Mouse (Mus musculus): ENCODE data around the gene Ica1. TPM values are rescaled to one million over a fixed set of nuclear protein-coding genes. Genes with fewer than 3 reads are reported as not detected.

The Ica1 gene
- total RNA-seq, 2 experiments from 2014 or later: 17.5 to 25.5 TPM

GRCm38 (mm10) chr6:8742449-8742848, 35.8 kb downstream of the Ica1 start:
- no peak for DNase-seq

GRCm38 (mm10) chr6:8741659-8742058, 36.6 kb downstream of the Ica1 start:
- no peak for DNase-seq

GRCm38 (mm10) chr6:8740092-8740491, 38.2 kb downstream of the Ica1 start:
- DNase-seq: no peak

- DNase-seq: no peak
These were observed 39.9 kb downstream of the Ica1 start for GRCm38 (mm10) chr6:8738396-8738795.

GRCm38 (mm10) chr6:8736493-8736820, 41.8 kb downstream of the Ica1 start:
- no peak for DNase-seq

- peak; percentile 81 for DNase-seq
These were observed 42.4 kb downstream of the Ica1 start for GRCm38 (mm10) chr6:8735657-8736492.

GRCm38 (mm10) chr6:8735044-8735443, 43.2 kb downstream of the Ica1 start:
- no peak for DNase-seq

- DNase-seq: peak; percentile 28
These were observed 45.8 kb downstream of the Ica1 start for GRCm38 (mm10) chr6:8732492-8732891.

- DNase-seq: peak; percentile 60
These were observed 46.6 kb downstream of the Ica1 start for GRCm38 (mm10) chr6:8731656-8732191.

- no peak for DNase-seq
These were observed 47.9 kb downstream of the Ica1 start for GRCm38 (mm10) chr6:8730433-8730832.

- no peak for DNase-seq
These were observed 50.5 kb downstream of the Ica1 start for GRCm38 (mm10) chr6:8727806-8728205.

- DNase-seq: no peak
These were observed 52.7 kb downstream of the Ica1 start for GRCm38 (mm10) chr6:8725610-8726009.

GRCm38 (mm10) chr6:8719692-8720091, 58.6 kb downstream of the Ica1 start:
- no peak for DNase-seq

GRCm38 (mm10) chr6:8717967-8718366, 60.3 kb downstream of the Ica1 start:
- DNase-seq: no peak

- DNase-seq: no peak
These were observed 61.7 kb downstream of the Ica1 start for GRCm38 (mm10) chr6:8716539-8716938.

- no peak for DNase-seq
These were observed 67.0 kb downstream of the Ica1 start for GRCm38 (mm10) chr6:8711246-8711645.

GRCm38 (mm10) chr6:8694636-8695514, 83.4 kb downstream of the Ica1 start:
- DNase-seq: peak; percentile 33

GRCm38 (mm10) chr6:8693926-8694635, 84.2 kb downstream of the Ica1 start:
- DNase-seq: no peak

GRCm38 (mm10) chr6:8693141-8693881, 85.0 kb downstream of the Ica1 start:
- DNase-seq: no peak

GRCm38 (mm10) chr6:8691199-8691975, 86.9 kb downstream of the Ica1 start:
- no peak for DNase-seq

GRCm38 (mm10) chr6:8690441-8690840, 87.8 kb downstream of the Ica1 start:
- no peak for DNase-seq

Measured in adrenal gland, postnatal 10 days (tissue).